Mouse (Mus musculus) brain, embryonic 14.5 days (tissue): Measurements from ENCODE around the gene Drc3. TPM values are rescaled to one million over a fixed set of nuclear protein-coding genes. Genes with fewer than 3 reads are reported as not detected.

Experiments used
- DNase-seq: peaks from one replicate; pipeline ENCODE4 v3.0.0-alpha.2; 2011; ENCODE audit warnings: low read depth
- CTCF ChIP-seq: fragments of 200-500 bp; IDR thresholded peaks from 2 replicates; pipeline ENCODE4 v1.5.1; 2012; ENCODE audit warnings: inconsistent platforms, mild to moderate bottlenecking, moderate library complexity, borderline replicate concordance; ENCODE audit not compliant: insufficient read depth, insufficient read length; ENCODE audit errors: extremely low read depth
- POLR2A ChIP-seq: fragments of 200-500 bp; IDR thresholded peaks from 2 replicates; pipeline ENCODE4 v1.6.1; 2012; ENCODE audit warnings: mild to moderate bottlenecking, inconsistent platforms, borderline replicate concordance; ENCODE audit not compliant: poor library complexity, insufficient read depth, insufficient read length, severe bottlenecking; ENCODE audit errors: extremely low read depth
- polyA plus RNA-seq: library from polyadenylated mRNA; depleted of rRNA; stranded (reverse); fragments of >200 nt; gene quantifications from 2 replicates; pipeline ENCODE4 v1.2.3, GENCODE M21; 2012

Drc3 gene
- polyA plus RNA-seq, 1 experiment, result 7.1 TPM

- peak; percentile 27 for DNase-seq
These were observed 1.2 kb upstream of the Drc3 start for GRCm38 (mm10) chr11:60351925-60352371.

GRCm38 (mm10) chr11:60355952-60356351 lies 2.8 kb downstream of the Drc3 start:
- TF ChIP-seq POLR2A (no peak), CTCF (no peak)
- DNase-seq, result no peak

More at GRCm38 (mm10) chr11:60351925-60352371, 1.2 kb upstream of the Drc3 start:
- TF ChIP-seq POLR2A (no peak), CTCF (no peak)

GRCm38 (mm10) chr11:60357116-60357515 lies 4.0 kb downstream of the Drc3 start:
- DNase-seq, result no peak
- no peak for TF ChIP-seq CTCF
- no peak for TF ChIP-seq POLR2A

- TF ChIP-seq CTCF (no peak), POLR2A (no peak)
- no peak for DNase-seq
These were observed 5.4 kb downstream of the Drc3 start for GRCm38 (mm10) chr11:60358548-60358947.

- no peak for TF ChIP-seq CTCF
- no peak for TF ChIP-seq POLR2A
- no peak for DNase-seq
These were observed 6.0 kb downstream of the Drc3 start for GRCm38 (mm10) chr11:60359138-60359537.

- TF ChIP-seq POLR2A (no peak), CTCF (no peak)
These were observed 6.8 kb downstream of the Drc3 start for GRCm38 (mm10) chr11:60359936-60360335.

GRCm38 (mm10) chr11:60360631-60361201 lies 7.6 kb downstream of the Drc3 start:
- DNase-seq, result no peak
- TF ChIP-seq CTCF, result no peak
- no peak for TF ChIP-seq POLR2A

More at GRCm38 (mm10) chr11:60359936-60360335, 6.8 kb downstream of the Drc3 start:
- DNase-seq, result no peak

- DNase-seq, result no peak
- TF ChIP-seq POLR2A (no peak), CTCF (no peak)
These were observed 13.3 kb downstream of the Drc3 start for GRCm38 (mm10) chr11:60366239-60367019.

- no peak for DNase-seq
- no peak for TF ChIP-seq POLR2A
- no peak for TF ChIP-seq CTCF
These were observed 14.1 kb downstream of the Drc3 start for GRCm38 (mm10) chr11:60367256-60367655.

GRCm38 (mm10) chr11:60368909-60369308 lies 15.8 kb downstream of the Drc3 start:
- TF ChIP-seq CTCF, result no peak
- TF ChIP-seq POLR2A, result no peak
- DNase-seq, result no peak

GRCm38 (mm10) chr11:60369448-60369847 lies 16.3 kb downstream of the Drc3 start:
- TF ChIP-seq CTCF (no peak), POLR2A (no peak)
- no peak for DNase-seq
